Mouse (Mus musculus) forebrain, embryonic 14.5 days (tissue): ENCODE results near the gene Odf2l. TPM values are rescaled to one million over a fixed set of nuclear protein-coding genes. Genes with fewer than 3 reads are reported as not detected.

Source experiments
- ATAC-seq: fragments of 200-750 bp; cut with Nextera tagmentation; 2 replicates; pipeline ENCODE4 v1.8.0; 2017; ENCODE audit warnings: mild to moderate bottlenecking, moderate library complexity
- DNase-seq: peaks from one replicate; pipeline ENCODE4 v3.0.0-alpha.2; 2015; ENCODE audit warnings: low spot score
- H3K27ac ChIP-seq: fragments of 300-500 bp; sonication (generic); 2 replicates; pipeline ENCODE4 v1.5.1; 2014; ENCODE audit warnings: low read depth, mild to moderate bottlenecking, control low read depth, low read length, moderate library complexity
- H3K27me3 ChIP-seq: fragments of 300-500 bp; sonication (generic); replicated peaks from 2 replicates; pipeline ENCODE4 v1.6.1; 2014; ENCODE audit warnings: low read length, control low read depth, mixed read lengths; ENCODE audit not compliant: control insufficient read depth, insufficient read depth
- H3K36me3 ChIP-seq: fragments of 300-500 bp; sonication (generic); 2 replicates; pipeline ENCODE4 v1.6.1; 2014; ENCODE audit warnings: low read length, control low read depth; ENCODE audit not compliant: control insufficient read depth, insufficient read depth
- H3K4me1 ChIP-seq: fragments of 300-500 bp; sonication (generic); 2 replicates; pipeline ENCODE4 v1.6.1; 2014; ENCODE audit warnings: antibody characterized with exemption, low read length, control low read depth; ENCODE audit not compliant: control insufficient read depth, insufficient read depth
- H3K4me2 ChIP-seq: fragments of 300-500 bp; sonication (generic); 2 replicates; pipeline ENCODE4 v1.6.1; 2014; ENCODE audit warnings: mild to moderate bottlenecking, control low read depth, low read length
- H3K4me3 ChIP-seq: fragments of 300-500 bp; sonication (generic); 2 replicates; pipeline ENCODE4 v1.5.1; 2014; ENCODE audit warnings: low read depth, low read length, control low read depth
- H3K9ac ChIP-seq: fragments of 300-500 bp; sonication (generic); 2 replicates; pipeline ENCODE4 v1.6.1; 2014; ENCODE audit warnings: mild to moderate bottlenecking, low read length, control low read depth, moderate library complexity
- H3K9me3 ChIP-seq: fragments of 300-500 bp; sonication (generic); replicated peaks from 2 replicates; pipeline ENCODE4 v1.6.1; 2016; ENCODE audit warnings: low read length, control low read depth, mixed read lengths; ENCODE audit not compliant: control insufficient read depth
- WGBS: fragments of 180-500 bp; shearing (Covaris S2); extraction: QIAGEN DNeasy Blood & Tissue Kit; methylation state at CpG from one replicate; pipeline ENCODE4 v1.1.7; 2014; 5-methylcytosine and 5-hydroxymethylcytosine counted together
- polyA plus RNA-seq: library from polyadenylated mRNA; unstranded; fragments of >200 nt; fragmentation: Nextera tagmentation; extraction: Ambion mirVana; gene quantifications from 2 replicates; pipeline ENCODE4 v1.2.1, GENCODE M21; 2014

The Odf2l gene
- polyA plus RNA-seq, 1 experiment from 2014 or later, result 16.6 TPM

DNA sequence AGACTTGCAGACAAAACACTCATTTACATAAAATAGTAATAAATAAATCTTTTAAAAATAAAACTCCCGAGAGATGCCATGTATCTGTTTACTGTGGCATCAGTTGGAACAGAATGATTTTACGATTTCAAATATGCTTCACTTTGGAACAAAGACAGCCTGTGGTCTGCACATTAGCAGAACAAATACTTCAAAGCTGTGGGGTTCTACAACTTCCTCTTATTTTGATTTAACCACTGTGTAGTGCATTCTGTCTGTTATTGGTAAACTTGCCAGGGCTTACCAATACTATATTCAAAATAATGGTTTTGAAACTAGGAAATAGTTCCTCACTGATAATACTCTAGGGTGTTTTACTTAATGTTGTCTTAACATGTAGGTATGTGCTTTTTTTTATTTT, 8.2 kb downstream of the Odf2l start:
- Histone ChIP-seq H3K36me3 (peaks cover 24% of the 10 kb centered on the region), H3K4me1 (no peaks in the 10 kb centered on the region), H3K9ac (no peak overlapping the region), H3K27me3 (no peaks in the 10 kb centered on the region), H3K4me3 (no peak overlapping the region), H3K27ac (no peak overlapping the region), H3K9me3 (no peaks in the 10 kb centered on the region), H3K4me2 (no peak overlapping the region)
- WGBS, result 91% methylated on average over 2 of the region's 2 CpGs
- no peak for DNase-seq
- no peak for ATAC-seq

DNA sequence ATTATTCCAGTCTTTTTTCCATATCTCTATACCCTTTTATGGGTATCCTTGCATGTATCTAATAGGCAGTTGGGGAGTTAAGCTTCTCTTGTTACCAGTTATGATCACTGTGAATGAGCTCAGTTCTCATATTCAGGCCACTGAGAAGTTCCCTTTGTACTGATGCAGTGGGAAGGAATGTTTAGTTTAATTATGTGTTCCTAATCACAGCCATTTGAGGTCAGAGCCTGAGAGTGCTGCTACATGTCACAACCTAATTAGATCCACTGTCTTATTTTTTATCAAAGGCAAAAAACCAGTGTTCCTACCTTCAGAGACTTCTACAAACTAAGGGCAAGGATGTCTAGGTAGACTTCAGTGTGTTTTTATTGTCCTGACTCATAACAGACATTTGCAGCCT, 11.0 kb downstream of the Odf2l start:
- Histone ChIP-seq H3K27me3 (no peaks in the 10 kb centered on the region), H3K4me1 (no peaks in the 10 kb centered on the region), H3K4me2 (no peak overlapping the region), H3K9ac (no peak overlapping the region), H3K27ac (no peak overlapping the region), H3K36me3 (peaks cover 42% of the 10 kb centered on the region), H3K9me3 (no peaks in the 10 kb centered on the region), H3K4me3 (no peak overlapping the region)
- DNase-seq (no peak), ATAC-seq (no peak)

DNA sequence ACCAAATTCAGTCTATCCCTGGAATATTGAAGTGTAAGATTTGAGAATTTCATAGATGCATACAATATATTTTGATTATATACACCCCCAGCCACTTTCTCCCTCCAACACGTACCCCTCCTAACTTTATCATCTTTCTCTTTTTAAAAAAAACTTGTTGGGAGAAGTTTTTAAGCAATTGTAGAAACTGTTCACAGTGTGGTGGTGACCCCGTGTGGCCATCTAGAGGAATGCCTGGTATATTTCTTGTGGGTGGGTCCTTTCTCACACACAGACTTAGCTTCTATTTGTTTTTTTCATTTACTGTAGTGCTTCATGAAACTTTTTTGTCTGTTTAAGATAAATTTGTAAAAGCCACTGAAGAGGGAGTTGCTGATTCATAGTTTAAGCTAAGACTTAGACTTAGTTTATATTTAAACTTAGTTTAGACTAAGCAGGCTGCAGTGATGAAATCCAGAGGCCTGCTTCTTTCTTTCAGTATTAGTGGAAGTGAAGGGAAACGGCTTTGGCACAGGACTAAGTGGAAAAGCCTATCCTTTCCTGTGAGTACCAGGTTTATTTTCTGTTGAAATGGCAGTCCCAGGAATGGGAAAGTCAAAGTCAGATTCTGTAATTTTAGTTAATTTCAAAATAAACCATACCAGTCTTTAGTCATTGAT, 13.0 kb downstream of the Odf2l start:
- peaks cover 40% of the 10 kb centered on the region for H3K36me3 ChIP-seq

DNA sequence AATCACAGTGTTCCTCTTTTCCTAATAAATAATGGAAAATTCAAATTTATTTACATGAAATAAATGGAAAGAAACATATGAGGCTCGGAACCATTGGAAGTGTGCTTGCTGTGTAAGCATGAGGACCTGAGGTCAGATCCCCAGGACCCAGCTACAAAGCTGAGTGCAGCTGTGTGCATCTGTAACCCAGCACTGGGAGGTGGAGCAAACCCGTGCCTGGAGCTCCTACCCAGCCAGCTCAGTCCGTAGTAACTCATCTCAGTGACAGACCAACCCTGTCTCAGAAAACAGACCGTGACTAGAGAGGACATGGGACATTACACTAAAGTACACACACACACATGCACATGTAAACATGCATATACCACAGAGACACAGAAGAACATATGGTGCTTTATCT, 21.8 kb downstream of the Odf2l start:
- H3K4me2 ChIP-seq, result no peak overlapping the region
- H3K36me3 ChIP-seq, result peaks cover 12% of the 10 kb centered on the region; the same call in 1 of the 2 replicates
- H3K27ac ChIP-seq, result no peak overlapping the region
- H3K4me3 ChIP-seq, result no peak overlapping the region
- no peak overlapping the region for H3K9ac ChIP-seq
- no peaks in the 10 kb centered on the region for H3K9me3 ChIP-seq
- 94% methylated on average over 4 of the region's 4 CpGs for WGBS
- ATAC-seq, result no peak
- H3K4me1 ChIP-seq, result no peaks in the 10 kb centered on the region
- DNase-seq, result no peak
- H3K27me3 ChIP-seq, result no peaks in the 10 kb centered on the region

More for the DNA sequence above, 13.0 kb downstream of the Odf2l start:
- Histone ChIP-seq H3K4me1 (no peaks in the 10 kb centered on the region), H3K27me3 (no peaks in the 10 kb centered on the region), H3K9ac (no peak overlapping the region), H3K4me2 (no peak overlapping the region), H3K4me3 (no peak overlapping the region), H3K27ac (no peak overlapping the region), H3K9me3 (no peaks in the 10 kb centered on the region)
- ATAC-seq (peak; percentile 58; the same call in 1 of the 2 replicates), DNase-seq (peak; percentile 67)
- WGBS, result 47% methylated on average over 3 of the region's 3 CpGs

DNA sequence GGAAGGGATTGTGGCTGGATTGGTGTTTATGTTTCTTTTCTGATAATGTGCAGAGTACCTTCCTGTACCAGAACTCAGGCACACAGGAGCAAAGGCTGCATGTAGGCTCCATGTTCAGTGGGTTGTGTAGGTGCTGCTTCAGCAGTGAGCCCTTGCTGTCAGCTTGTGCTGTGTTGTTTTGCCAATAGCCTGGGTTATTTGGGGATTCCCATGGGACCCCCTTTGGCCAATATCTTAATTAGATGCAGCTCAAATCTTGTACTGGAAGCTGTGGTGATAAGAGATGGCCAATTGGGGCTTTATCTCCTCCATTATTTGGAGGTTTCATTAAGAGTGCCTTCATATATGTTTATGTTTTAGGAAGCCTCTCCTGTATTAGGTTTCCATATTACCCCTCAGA, 24.5 kb downstream of the Odf2l start:
- no peak overlapping the region for H3K4me2 ChIP-seq
- no peak for ATAC-seq

DNA sequence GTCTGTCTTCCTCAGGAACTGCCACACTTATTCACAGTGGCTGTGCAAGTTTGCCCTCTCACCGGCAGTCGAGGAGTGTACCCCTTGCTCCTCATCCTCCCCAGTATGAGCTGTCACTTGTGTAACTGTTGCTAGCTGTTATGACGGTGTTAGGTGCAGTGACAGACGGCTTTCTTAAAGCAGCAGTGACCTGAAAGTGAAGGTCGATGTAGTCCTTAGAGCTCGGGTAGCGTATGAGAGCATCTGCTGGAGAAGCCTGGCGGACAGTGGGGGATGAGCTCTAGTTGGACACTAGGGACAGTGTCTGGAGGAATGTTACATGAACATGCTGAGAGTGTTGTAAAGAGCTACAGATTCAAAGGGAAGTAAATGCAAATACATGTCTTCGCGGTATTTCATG, 25.5 kb downstream of the Odf2l start:
- Histone ChIP-seq H3K4me1 (no peaks in the 10 kb centered on the region), H3K27ac (no peak overlapping the region), H3K27me3 (no peaks in the 10 kb centered on the region), H3K4me2 (no peak overlapping the region), H3K4me3 (no peak overlapping the region), H3K36me3 (peaks cover 15% of the 10 kb centered on the region), H3K9me3 (no peaks in the 10 kb centered on the region), H3K9ac (no peak overlapping the region)
- DNase-seq (no peak), ATAC-seq (no peak)
- 93% methylated on average over 10 of the region's 10 CpGs for WGBS

More for the DNA sequence above, 24.5 kb downstream of the Odf2l start:
- no peaks in the 10 kb centered on the region for H3K27me3 ChIP-seq
- H3K4me1 ChIP-seq, result no peaks in the 10 kb centered on the region
- no peaks in the 10 kb centered on the region for H3K9me3 ChIP-seq
- H3K36me3 ChIP-seq, result peaks cover 14% of the 10 kb centered on the region; the same call in 1 of the 2 replicates
- H3K9ac ChIP-seq, result no peak overlapping the region
- DNase-seq, result no peak
- H3K27ac ChIP-seq, result no peak overlapping the region
- no peak overlapping the region for H3K4me3 ChIP-seq

DNA sequence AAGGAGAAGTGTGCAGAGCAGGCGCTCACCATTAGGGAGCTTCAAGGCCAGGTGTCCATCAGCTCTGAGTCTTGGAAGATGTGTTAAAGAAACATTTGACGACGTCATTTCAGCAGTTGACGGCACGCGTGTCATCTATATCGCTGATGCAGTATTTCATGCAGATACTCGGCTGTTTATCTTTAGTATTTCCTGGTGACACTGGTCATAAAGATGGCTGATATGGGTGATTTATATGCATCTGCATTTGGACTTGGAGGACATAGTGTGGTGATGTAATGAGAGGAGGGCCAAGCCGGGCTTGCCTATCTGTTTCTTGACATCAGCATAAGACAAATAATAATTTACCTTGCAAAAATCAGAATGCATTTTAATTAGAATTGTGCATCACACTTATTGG, 28.5 kb downstream of the Odf2l start:
- no peaks in the 10 kb centered on the region for H3K4me1 ChIP-seq
- H3K9me3 ChIP-seq, result no peaks in the 10 kb centered on the region
- no peak overlapping the region for H3K9ac ChIP-seq
- DNase-seq, result no peak
- H3K27me3 ChIP-seq, result no peaks in the 10 kb centered on the region
- no peak overlapping the region for H3K27ac ChIP-seq
- peaks cover 13% of the 10 kb centered on the region for H3K36me3 ChIP-seq
- 97% methylated on average over 9 of the region's 9 CpGs for WGBS
- no peak overlapping the region for H3K4me3 ChIP-seq
- ATAC-seq, result no peak
- H3K4me2 ChIP-seq, result no peak overlapping the region

DNA sequence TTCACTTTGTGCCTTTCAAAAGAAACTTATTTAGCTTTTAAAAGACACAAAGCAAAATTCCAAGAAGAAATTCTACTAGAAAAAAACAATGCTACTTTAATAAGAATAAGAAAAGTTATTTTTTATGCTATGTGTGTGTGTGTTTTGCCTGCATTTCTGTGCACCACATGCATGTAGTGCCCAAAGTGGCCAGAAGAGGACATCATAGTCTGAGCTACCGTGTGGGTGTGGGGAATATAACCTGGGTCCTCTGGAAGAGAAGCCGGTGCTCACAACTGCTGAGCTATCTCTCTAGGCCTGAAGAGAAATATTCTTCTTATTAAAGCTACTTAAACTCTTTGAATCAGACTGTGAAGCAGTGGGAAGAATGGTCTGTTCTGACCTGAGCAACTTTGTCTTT, 29.1 kb downstream of the Odf2l start:
- Histone ChIP-seq H3K36me3 (peaks cover 13% of the 10 kb centered on the region), H3K27ac (no peak overlapping the region), H3K4me1 (no peaks in the 10 kb centered on the region), H3K9me3 (no peaks in the 10 kb centered on the region), H3K4me2 (no peak overlapping the region), H3K4me3 (no peak overlapping the region), H3K27me3 (no peaks in the 10 kb centered on the region), H3K9ac (no peak overlapping the region)
- ATAC-seq (no peak), DNase-seq (no peak)
- WGBS, result 88% methylated on average over 2 of the region's 2 CpGs

DNA sequence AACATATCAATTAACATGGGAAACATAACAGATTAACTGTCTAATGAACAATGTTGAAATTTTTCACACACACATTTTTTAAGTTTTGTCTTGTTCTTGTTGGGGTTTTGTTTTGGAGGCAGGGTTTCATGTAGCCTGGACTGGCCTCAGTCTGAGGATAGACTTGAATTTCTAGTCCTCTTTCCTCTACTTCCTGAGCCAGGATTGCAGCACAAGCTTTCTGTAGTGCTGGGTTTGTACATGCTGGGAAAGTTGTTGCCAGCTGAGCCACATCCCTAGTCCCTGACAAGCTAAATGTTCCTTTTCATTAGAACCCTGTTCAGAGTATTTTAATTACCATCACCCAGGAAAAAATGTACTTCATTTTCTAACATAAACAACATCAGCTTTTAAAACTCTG, 29.6 kb downstream of the Odf2l start:
- H3K4me2 ChIP-seq, result no peak overlapping the region
- no peak overlapping the region for H3K27ac ChIP-seq
- peaks cover 13% of the 10 kb centered on the region for H3K36me3 ChIP-seq
- no peak overlapping the region for H3K9ac ChIP-seq
- H3K4me1 ChIP-seq, result no peaks in the 10 kb centered on the region
- ATAC-seq (no peak), DNase-seq (no peak)
- H3K4me3 ChIP-seq, result no peak overlapping the region
- H3K27me3 ChIP-seq, result no peaks in the 10 kb centered on the region
- no peaks in the 10 kb centered on the region for H3K9me3 ChIP-seq
